Mouse (Mus musculus) cerebellum, adult (tissue): ENCODE results near the gene Zfp771.
"Not testable (repeated sequence)": the region's sequence is repeated elsewhere in the genome, so short reads cannot be mapped to it uniquely, and the experiment has no call there.

Experiments
- ATAC-seq: cut with Nextera tagmentation; 2 replicates; pipeline ENCODE4 v1.9.2; 2017; ENCODE audit warnings: mild to moderate bottlenecking, moderate library complexity, mixed read lengths; ENCODE audit not compliant: insufficient number of reproducible peaks, low FRiP score, low TSS enrichment

Zfp771 gene

DNA sequence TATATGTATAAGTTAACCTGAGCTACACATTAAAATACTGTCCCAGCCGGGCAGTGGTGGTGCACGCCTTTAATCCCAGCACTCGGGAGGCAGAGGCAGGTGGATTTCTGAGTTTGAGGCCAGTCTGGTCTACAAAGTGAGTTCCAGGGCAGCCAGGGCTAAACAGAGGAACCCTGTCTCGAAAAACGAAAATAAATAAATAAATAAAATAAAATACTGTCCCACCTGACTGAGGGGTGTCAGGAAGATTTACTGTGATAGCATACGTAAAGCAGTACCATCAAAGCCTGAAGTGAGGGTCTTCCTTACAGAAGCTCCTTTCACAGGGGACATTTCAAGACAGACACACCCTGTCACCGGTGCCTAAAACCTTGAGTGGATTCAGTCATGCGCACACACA lies 6.4 kb downstream of the Zfp771 start:
- ATAC-seq: not testable (repeated sequence)

DNA sequence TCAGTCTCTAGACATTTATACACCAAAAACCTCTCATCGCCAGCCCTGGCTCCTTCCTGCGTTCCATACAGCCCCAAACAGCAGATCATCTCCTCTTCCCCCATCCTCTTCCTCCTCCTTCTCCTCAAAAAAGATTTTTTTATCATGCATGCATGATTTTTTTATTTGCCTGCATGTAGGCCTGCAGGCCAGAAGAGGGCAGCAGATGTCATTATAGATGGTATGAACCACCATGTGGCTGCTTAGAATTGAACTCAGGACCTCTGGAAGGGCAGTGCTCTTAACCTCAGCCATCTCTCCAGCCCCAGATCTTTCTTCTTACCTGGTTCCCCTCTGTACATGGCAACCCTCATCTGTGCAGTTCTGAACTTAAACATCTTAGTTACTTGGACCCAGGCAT lies 8.3 kb downstream of the Zfp771 start:
- ATAC-seq: no peak

DNA sequence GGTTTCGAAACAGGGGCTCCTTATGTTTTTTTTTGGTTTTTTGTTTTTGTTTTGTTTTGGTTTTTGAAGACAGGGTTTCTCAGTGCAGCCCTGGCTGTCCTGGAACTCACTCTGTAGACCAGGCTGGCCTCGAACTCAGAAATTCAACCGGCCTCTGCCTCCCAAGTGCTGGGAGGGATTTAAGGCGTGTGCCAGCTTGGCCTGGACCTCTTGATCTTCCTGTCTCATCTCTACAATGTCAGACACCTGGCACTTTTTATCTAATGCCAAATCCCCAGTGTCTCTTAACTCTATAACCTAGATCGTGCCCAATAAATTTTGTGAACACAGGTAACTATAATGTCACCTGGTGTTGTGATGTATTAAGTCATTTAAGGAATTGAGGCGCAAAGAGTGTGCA lies 9.3 kb downstream of the Zfp771 start:
- ATAC-seq: no peak

DNA sequence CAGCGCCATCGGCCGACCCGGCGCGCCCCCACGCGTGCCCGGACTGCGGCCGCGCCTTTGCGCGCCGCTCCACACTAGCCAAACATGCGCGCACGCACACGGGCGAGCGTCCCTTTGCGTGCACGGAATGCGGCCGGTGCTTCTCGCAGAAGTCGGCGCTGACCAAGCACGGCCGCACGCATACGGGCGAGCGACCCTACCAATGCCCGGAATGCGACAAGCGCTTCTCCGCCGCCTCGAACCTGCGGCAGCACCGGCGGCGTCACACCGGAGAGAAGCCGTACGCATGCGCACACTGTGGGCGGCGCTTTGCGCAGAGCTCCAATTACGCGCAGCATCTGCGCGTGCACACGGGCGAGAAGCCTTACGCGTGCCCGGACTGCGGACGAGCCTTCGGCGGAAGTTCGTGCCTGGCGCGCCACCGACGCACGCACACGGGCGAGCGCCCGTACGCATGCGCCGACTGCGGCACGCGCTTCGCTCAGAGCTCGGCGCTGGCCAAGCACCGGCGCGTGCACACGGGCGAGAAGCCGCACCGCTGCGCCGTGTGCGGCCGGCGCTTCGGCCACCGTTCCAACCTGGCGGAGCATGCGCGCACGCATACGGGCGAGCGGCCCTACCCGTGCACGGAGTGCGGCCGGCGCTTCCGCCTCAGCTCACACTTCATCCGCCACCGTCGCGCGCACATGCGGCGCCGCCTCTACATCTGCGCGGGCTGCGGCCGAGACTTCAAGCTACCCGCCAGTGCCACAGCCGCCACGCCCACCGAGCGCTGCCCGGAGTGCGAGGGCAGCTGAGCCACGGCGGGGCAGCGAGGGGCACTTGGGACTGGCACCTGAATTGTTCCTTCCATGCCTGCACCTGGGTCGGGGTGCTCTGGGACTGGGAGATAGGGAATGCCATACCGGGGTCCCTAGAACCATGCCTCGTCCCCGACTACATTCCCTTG lies 10.0 kb downstream of the Zfp771 start:
- ATAC-seq: peak; percentile 83

DNA sequence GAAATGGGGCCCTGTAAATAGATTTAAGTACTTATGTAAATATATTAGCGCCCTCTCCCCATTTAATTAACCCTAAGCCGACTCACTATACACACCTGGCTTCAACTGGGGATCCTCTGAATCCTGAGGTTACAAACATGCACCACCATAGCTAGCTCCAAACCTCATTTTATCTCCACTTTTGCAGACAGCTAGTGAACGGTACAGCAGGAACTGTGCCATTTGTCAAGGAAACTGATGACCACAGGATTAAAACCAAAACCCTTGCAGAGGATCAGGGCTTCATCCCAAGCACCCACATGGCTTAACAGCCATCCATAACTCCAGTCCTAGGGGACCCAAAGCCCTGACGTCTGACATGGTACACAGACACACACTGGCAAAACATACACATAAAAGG lies 10.9 kb downstream of the Zfp771 start:
- no peak for ATAC-seq

DNA sequence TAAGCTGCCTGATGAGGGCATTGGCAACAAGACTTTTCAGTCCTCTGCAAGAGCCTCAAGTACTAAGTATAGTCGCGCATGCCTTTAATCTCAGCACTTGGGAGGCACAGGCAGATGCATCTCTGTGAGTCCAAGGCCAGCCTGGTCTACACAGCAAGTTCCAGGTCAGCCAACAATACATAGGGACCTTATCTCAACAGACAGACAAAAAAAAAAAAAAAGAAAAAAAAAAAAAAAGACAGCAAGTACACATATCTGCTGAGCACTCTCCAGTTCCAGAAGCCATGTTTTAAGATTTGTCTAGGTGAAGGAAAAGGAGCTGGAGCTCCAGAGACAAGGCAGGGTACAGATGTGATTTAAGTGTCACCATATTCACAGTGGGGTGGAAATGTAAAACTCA lies 11.9 kb downstream of the Zfp771 start:
- ATAC-seq: no peak

DNA sequence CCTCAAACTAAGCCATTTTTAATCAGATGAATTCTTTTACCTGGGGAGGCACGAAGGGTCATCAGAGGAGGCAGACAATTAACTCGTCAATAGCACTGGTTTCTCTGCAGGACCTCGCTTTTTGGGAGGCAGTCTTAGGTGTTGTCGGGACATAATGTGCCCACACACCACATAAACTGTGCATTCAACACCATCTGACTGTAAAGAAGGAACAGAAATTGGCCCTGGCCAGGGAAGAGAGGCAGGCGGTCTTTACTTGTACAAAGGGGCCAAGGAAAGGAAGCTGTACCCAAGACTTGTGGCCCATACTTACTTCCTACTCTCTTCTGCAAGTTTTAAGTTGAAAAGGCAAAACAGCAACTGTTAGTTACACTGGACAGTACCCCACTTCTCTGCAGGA lies 12.4 kb downstream of the Zfp771 start:
- ATAC-seq: no peak

DNA sequence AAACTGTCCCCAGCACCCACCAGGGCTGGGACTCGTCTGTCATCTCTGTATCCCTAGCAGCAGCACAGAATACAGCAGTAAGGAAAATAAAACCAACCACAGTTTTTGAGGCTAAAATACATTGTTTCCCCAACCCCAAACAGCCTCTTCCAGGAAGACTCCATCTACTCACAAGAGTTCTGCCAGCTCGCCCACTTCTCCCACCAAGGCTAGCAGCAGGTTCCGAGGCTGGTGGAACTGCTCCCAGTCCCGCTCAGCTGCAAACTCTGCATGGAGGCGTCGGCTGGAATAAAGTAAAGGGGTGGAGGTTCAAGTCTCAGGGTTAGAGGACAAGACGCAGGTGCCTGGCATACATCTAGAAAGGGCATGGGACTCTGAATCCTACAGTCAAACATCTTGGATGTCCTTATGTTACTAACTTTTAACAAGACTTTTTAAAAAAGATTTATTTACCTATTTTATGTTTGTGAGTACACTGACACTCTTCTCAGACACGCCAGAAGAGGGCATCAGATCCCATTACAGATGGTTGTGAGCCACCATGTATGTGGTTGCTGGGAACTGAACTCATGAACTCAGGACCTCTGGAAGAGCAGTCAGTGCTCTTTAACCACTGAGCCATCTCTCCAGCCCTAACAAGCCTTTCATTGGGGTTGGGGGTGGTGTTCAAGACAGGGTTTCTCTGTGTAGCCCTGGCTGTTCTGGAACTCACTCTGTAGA lies 15.3 kb downstream of the Zfp771 start:
- no peak for ATAC-seq

DNA sequence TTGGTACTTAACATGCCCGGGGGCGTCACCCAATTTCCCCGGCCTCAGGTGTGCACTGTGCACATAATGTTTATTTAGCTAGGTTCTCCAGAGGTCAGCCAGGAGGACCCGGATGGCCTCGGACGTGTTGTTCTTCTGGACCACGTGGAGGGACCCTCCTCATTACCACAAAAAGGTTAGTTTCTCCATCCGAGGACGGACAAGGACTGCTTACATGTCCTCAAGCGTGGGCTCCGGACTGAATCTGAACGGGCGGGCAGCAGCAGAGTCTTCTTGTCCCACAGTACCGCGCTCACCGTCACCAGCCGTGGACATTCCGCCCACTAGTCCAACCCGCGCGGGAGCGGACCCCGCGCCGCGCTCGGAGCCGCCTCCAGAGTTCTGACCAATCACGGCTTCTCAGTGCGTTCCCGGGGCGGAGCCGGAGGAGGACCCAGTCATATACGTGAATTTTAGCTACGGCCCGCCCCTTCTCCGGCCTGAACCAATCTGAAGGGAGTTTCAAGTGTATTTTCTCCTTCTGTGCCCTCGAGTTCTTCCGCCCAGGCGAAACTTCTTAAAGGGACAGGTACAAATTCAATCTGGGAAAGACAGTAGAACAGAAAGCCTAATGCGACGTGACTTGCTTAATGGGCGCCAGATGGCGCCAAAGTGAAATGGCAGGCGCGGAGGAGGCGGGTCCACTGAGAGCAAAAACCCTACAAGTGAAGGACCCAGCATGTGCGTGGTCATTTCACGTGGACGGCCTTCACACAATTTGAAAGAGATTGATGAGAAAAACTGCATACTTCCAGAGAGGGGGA lies 16.4 kb downstream of the Zfp771 start, which contains the start of gene Dctpp1:
TSS of gene Dctpp1 (minus strand) at position 401 of the 803 bp plus-strand sequence.
- peak; percentile 98 for ATAC-seq

DNA sequence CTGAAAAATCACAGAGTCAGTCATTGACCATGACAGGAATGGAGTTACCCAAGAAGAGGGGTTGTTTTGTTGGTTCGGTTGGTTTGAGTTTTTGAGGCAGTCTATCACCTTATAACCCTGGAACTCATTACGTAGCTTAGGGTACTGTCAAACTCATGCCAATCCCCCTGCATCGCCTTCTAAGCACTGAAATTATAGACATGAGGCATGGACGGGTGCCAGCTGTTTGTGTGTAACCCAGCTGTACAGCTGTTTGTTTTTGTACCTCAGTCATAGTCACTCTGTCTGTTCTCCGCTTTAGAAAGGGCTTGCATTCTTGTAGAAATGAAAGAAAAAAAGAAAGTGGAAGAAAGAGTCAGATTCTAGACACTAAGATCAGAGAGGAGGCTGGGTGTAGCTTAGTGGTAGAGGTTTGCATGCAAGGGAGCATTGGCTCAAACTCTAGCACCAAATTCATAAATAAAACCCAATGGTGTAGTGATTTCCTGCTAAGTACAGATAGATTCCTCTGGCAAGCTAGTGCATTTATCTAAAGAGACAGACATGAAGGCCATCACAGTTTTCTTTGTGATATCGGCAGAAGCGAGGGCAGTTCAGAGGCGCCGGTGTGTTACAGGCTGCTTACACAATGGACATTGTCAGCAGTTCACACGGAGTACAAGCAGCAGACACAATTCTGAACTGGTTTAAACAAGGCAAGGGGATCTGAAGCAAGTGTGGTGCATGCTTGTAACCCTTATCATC lies 18.3 kb downstream of the Zfp771 start:
- ATAC-seq: no peak

DNA sequence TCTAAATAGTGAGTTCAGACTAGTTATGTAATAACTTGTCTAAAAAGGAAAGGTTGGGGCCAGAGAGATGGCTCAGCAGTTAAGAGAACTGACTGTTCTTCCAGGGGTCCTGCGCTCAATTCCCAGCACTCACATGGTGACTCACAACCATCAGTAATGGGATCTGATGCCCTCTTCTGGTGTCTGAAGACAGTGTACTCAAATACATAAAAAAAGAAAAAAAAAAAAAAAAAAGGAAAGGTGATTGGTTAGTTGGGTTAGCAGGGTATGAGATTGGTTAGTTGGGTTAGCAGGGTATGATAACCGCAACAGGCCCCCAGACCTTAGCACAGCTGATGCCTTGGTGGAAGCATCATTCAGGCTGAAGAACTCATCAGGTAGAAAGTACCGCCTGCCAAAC lies 19.5 kb downstream of the Zfp771 start:
- ATAC-seq: no peak

DNA sequence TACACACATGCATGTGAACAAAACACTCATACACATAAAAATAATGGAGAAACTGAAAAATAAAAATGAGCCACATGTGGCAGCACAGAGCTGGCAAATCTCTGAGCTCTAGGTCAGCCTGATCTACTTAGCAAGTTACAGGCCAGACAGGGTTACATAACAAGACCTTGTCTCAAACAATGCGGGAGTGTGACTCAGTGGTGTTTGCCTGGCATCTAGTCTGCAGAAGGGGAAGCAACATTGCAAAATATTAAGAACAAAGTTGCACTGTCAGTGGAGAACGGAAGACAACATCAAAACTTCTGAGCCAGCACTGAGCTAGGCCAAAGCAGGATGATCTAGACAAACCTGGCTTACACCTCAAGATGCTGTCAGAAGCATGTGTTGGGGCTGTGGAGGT lies 26.2 kb downstream of the Zfp771 start:
- ATAC-seq: no peak

DNA sequence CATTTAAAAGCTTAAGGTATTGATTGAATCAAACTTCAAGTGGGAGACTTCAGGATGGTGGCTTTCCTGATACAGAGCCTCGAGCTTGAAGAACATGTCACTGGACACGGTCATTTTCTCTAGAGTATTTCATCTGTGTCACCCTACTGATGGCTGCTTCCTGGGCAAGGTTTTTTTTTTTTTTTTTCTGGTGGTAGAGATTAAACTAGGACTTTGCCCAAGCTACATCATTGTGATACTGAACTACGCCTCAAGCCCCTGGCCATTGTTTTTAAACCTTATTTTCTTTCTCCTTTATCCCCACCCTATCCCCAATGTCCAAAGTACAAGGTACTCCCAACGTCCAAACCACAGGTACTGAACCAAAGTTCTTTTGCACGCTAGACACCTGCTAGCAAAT lies 26.6 kb downstream of the Zfp771 start:
- ATAC-seq: no peak

DNA sequence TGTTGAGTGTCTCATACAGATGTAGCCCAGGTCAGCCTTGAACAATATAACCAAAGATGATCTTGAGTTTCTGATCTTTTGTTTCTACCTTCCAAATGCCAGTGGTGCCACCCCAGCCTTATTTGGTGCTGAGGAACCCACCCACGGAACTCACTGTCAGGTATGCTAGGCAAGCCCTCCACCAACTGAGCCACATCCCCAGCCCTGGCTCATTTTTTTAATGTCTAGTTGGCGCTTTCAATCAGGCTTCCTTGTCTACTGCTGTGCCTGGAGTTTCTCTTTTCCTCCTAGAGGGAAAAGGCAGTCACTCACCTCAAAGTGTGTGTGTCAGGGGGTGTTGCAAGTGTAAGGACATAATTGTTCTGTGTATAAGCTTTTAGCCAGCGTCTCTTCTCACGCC lies 27.0 kb downstream of the Zfp771 start:
- ATAC-seq: no peak

DNA sequence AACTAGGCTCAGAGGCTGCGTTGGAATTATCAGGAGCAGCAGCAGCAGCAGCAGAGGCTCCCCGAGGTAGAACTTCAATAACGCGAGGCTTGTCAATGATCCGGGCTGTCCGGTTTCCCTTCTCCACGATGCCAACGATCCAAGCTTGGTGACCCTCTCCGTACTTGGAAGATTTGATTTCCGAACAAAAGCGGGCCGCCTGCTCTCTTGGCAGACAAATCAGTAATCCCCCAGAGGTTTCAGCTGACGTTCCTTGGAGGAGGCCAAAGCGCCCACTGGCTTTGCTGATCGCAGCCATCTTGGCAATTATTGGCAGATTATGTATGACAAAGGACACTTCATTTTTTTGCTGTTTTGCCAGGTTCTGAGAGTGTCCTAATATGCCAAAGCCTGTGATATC lies 28.5 kb downstream of the Zfp771 start:
- ATAC-seq: no peak

DNA sequence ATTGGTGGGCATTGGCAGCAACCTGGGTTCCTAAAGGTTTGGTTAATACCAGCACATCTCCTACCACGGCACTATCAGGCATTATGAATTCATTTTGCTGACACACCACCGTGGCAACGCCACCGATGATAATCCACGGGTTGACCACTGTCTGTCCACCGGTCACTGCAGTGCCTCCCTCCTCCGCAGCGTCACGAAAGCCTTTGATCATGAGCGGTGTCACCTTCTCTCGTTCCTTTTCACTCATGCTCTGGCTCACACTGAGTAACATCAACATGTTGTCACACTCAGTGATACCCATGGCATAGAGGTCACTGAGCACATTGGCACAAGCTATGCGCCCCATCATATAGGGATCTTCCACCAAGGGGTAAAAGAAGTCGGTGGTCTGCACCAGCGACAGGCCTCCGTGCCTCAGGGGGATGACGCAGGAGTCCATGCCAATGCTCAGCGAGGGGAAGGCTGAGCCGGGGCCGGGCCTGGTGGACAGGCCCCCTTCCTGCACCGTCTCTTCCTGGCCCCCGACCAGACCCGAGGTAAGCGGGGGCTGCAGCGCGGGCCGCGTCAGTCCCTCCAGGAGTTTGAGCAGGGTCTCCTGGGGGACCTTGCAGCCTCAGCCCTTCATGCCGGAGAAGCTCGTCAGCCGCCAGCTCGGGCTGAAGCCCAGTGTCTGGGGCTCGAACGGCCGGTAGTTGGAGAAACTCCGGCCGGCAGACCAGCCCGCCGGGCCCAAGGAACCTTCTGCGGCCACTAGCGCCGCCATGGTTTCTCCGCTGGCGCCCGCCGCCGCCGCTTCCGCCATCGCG lies 29.2 kb downstream of the Zfp771 start:
- peak; percentile 47; the same call in 1 of the 2 replicates for ATAC-seq

DNA sequence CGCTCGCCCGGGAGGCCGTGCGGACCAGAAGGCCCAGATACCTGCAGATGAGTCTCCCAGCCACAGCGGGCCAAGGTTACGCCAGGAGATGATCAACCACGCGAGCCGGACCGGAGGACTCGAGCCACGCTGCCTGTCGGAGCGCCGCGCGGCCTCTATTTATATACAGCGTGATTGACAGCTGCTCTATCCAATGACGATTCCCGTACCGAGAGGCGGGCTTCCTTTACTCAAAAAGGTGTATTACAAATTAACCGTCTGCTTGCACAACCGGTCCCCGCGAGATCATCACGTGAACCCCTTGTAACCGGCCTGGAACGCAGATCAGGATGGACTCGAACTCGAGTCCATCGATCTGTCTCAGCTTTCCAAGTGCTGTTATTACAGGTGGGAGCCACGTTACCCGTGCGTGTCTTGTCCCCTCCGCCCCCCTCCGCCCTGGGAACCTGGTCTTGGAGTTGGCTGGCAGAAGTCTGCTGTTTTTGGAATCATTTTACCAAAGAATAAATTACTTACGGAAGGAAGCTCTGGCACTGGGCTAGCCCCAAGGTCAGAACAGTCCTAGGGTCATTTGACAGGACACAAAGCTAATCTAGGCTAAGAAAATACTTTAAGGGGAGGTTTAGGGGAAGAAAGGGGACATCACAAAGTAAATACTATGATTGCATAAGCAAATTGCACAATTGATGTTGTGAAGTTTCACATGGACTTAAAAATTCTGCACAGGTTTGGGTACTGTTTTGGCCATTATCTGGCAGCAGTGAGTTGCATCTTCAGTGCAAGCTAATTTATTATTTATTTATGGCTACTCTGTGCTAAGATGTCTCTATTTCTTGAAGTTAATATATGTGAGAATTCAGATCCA lies 30.1 kb downstream of the Zfp771 start, which contains the start of gene Sephs2:
TSS of gene Sephs2 (minus strand) at position 131 of the 865 bp plus-strand sequence.
- peak; percentile 90; the same call in 1 of the 2 replicates for ATAC-seq

DNA sequence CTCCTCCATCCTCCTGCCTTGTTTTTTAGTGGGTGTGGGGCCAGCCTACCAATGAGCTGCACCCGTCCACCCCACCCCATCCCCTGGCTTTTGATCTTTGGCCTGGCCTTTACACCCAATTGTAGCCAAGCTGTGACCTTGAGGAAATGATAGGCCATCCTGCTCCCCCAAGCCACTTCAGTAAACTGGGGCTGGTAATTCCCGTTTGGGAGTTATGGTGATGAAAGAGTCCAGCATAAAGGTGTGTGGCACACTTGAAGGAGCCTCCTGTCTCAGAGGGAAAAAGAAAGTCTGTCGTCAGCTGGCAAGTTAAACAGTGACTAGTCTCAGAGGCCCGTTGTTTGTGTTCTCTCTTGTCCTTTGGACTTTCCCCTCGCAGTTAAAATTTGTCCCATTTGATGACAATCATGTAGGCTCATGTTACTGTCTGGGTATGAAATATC lies 32.5 kb downstream of the Zfp771 start:
- no peak for ATAC-seq
